Mouse (Mus musculus): ENCODE results near the gene Rnf113a2.

DNA sequence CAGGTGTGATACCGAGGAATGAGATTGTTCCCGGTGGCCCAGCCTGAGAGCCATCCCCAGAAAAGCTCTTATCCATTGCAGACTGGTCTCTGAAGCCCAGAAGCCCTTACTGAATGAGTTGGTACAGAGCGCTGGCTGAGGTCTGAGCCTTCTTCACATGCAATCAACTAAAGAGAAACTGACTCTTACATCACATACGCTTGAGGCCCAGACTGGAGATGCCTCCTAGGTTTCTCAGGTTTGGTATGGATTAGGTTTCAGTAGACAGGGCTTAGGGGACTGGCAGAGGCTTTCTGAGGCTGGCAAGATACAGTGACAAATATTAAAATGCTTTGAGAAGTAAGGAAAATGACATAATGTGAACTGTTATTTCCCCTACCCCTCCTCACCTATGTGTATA lies 31.6 kb upstream of the Rnf113a2 start:
- TF ChIP-seq CTCF (IDR thresholded peaks at IDR 0.05; ENCODE audit: low read depth) (no peak), EP300 (IDR thresholded peaks at IDR 0.05; ENCODE audit: low read depth) (no peak)

All from heart, postnatal 0 days (tissue).